Mouse (Mus musculus): ENCODE measurements around the gene Fam53b.

- TF ChIP-seq TCF12 (IDR thresholded peaks at IDR 0.05; ENCODE audit: insufficient read depth, poor library complexity, severe bottlenecking) (no peak), POLR2AphosphoS2 (IDR thresholded peaks at IDR 0.05; ENCODE audit: insufficient read length, low read depth) (no peak)
Observed at GRCm38 (mm10) chr7:132699639-132700038, 114.0 kb downstream of the Fam53b start.
